Mouse (Mus musculus): ENCODE results near the gene Ppp1r3a. TPM values are rescaled to one million over a fixed set of nuclear protein-coding genes. Genes with fewer than 3 reads are reported as not detected.
"Not testable (repeated sequence)": the region's sequence is repeated elsewhere in the genome, so short reads cannot be mapped to it uniquely, and the experiment has no call there.

Gene Ppp1r3a
- polyA plus RNA-seq (2017; shearing (Covaris generic)): not detected

GRCm38 (mm10) chr6:14754901-14755591 lies at the start of gene Ppp1r3a:
TSS of gene Ppp1r3a (minus strand) at chr6:14755274.
- no peak for ATAC-seq

GRCm38 (mm10) chr6:14787157-14787938 lies 32.3 kb upstream of the Ppp1r3a start:
- no peak for ATAC-seq

- ATAC-seq: no peak
Measured at GRCm38 (mm10) chr6:14777920-14778319, 22.8 kb upstream of the Ppp1r3a start.

- no peak for ATAC-seq
Measured at GRCm38 (mm10) chr6:14771717-14772116, 16.6 kb upstream of the Ppp1r3a start.

GRCm38 (mm10) chr6:14757486-14757885 lies 2.4 kb upstream of the Ppp1r3a start:
- ATAC-seq: no peak

GRCm38 (mm10) chr6:14753512-14753911 lies 1.6 kb downstream of the Ppp1r3a start:
- no peak for ATAC-seq

GRCm38 (mm10) chr6:14752211-14752610 lies 2.9 kb downstream of the Ppp1r3a start:
- ATAC-seq: no peak

GRCm38 (mm10) chr6:14747000-14747399 lies 8.1 kb downstream of the Ppp1r3a start:
- no peak for ATAC-seq

- no peak for ATAC-seq
Measured at GRCm38 (mm10) chr6:14736017-14736416, 19.1 kb downstream of the Ppp1r3a start.

- no peak for ATAC-seq
Measured at GRCm38 (mm10) chr6:14731011-14731410, 24.1 kb downstream of the Ppp1r3a start.

GRCm38 (mm10) chr6:14720772-14721414 lies 34.2 kb downstream of the Ppp1r3a start:
- ATAC-seq: no peak

GRCm38 (mm10) chr6:14720110-14720771 lies 34.8 kb downstream of the Ppp1r3a start:
- ATAC-seq: no peak

- no peak for ATAC-seq
Measured at GRCm38 (mm10) chr6:14715129-14715989, 39.7 kb downstream of the Ppp1r3a start.

- ATAC-seq: no peak
Measured at GRCm38 (mm10) chr6:14712146-14712545, 42.9 kb downstream of the Ppp1r3a start.

- ATAC-seq: no peak
Measured at GRCm38 (mm10) chr6:14700030-14700429, 55.0 kb downstream of the Ppp1r3a start.

GRCm38 (mm10) chr6:14679231-14679887 lies 75.7 kb downstream of the Ppp1r3a start:
- not testable (repeated sequence) for ATAC-seq

GRCm38 (mm10) chr6:14668966-14669365 lies 86.1 kb downstream of the Ppp1r3a start:
- ATAC-seq: not testable (repeated sequence)

GRCm38 (mm10) chr6:14667651-14668050 lies 87.4 kb downstream of the Ppp1r3a start:
- ATAC-seq: not testable (repeated sequence)
